Mouse (Mus musculus) limb, embryonic 14.5 days (tissue): ENCODE data around the gene F10. TPM values are rescaled to one million over a fixed set of nuclear protein-coding genes. Genes with fewer than 3 reads are reported as not detected.
A peak's percentile ranks its signal among the peaks of the same experiment; 100 is the strongest.

Experiments used
- ATAC-seq: fragments of 200-750 bp; cut with Nextera tagmentation; 2 replicates; pipeline ENCODE4 v1.8.0; 2017; ENCODE audit warnings: low read depth, moderate number of reproducible peaks, moderate TSS enrichment; ENCODE audit not compliant: low FRiP score
- DNase-seq: peaks from one replicate; pipeline ENCODE4 v3.0.0-alpha.2; 2015; ENCODE audit warnings: low spot score
- H3K27ac ChIP-seq: fragments of 300-500 bp; sonication (generic); replicated peaks from 2 replicates; pipeline ENCODE4 v1.5.1; 2014; ENCODE audit warnings: low read depth, mild to moderate bottlenecking, low read length, moderate library complexity, mixed read lengths
- H3K27me3 ChIP-seq: fragments of 300-500 bp; sonication (generic); 2 replicates; pipeline ENCODE4 v1.6.1; 2014; ENCODE audit warnings: low read length, mixed read lengths; ENCODE audit not compliant: control insufficient read depth, insufficient read depth
- H3K36me3 ChIP-seq: fragments of 300-500 bp; sonication (generic); 2 replicates; pipeline ENCODE4 v1.6.1; 2014; ENCODE audit warnings: mild to moderate bottlenecking, low read length, moderate library complexity, mixed read lengths; ENCODE audit not compliant: control insufficient read depth, insufficient read depth
- H3K4me1 ChIP-seq: fragments of 300-500 bp; sonication (generic); 2 replicates; pipeline ENCODE4 v1.6.1; 2014; ENCODE audit warnings: antibody characterized with exemption, low read length, mixed read lengths; ENCODE audit not compliant: control insufficient read depth, insufficient read depth
- H3K4me2 ChIP-seq: fragments of 300-500 bp; sonication (generic); replicated peaks from 2 replicates; pipeline ENCODE4 v1.6.1; 2014; ENCODE audit warnings: low read depth, mild to moderate bottlenecking, low read length, moderate library complexity; ENCODE audit not compliant: severe bottlenecking
- H3K4me3 ChIP-seq: fragments of 300-500 bp; sonication (generic); replicated peaks from 2 replicates; pipeline ENCODE4 v1.5.1; 2014; ENCODE audit warnings: low read length
- H3K9ac ChIP-seq: fragments of 300-500 bp; sonication (generic); 2 replicates; pipeline ENCODE4 v1.6.1; 2014; ENCODE audit warnings: mild to moderate bottlenecking, low read depth, low read length, moderate library complexity; ENCODE audit not compliant: severe bottlenecking
- H3K9me3 ChIP-seq: fragments of 300-500 bp; sonication (generic); 2 replicates; pipeline ENCODE4 v1.6.1; 2016; ENCODE audit warnings: low read length; ENCODE audit not compliant: control insufficient read depth
- POLR2A ChIP-seq: fragments of 200-500 bp; IDR thresholded peaks from 2 replicates; pipeline ENCODE4 v1.8.0; 2012; ENCODE audit warnings: inconsistent platforms, mild to moderate bottlenecking, moderate library complexity, borderline replicate concordance; ENCODE audit not compliant: insufficient read depth, insufficient read length; ENCODE audit errors: extremely low read depth
- WGBS: fragments of 180-500 bp; shearing (Covaris S2); extraction: QIAGEN DNeasy Blood & Tissue Kit; methylation state at CpG from one replicate; pipeline ENCODE4 v1.1.7; 2014; 5-methylcytosine and 5-hydroxymethylcytosine counted together
- polyA plus RNA-seq, 2 experiments: library from polyadenylated mRNA; depleted of rRNA in 1 of 2; stranded (reverse) in 1 of 2; unstranded in 1 of 2; fragments of >200 nt; fragmentation: Nextera tagmentation in 1 of 2; extraction: Ambion mirVana in 1 of 2; gene quantifications; 2 replicates each; pipeline versions ENCODE4 v1.2.1 to v1.2.3; 2012 to 2014

Gene F10
- polyA plus RNA-seq (2012; rRNA removed) (0.19 and 0.28 TPM in 2 replicates), polyA plus RNA-seq (2014; fragmentation: Nextera tagmentation; extraction: Ambion mirVana) (0.22 and 0.26 TPM in 2 replicates)

GRCm38 (mm10) chr8:13037015-13037414 is at the start of gene F10:
TSS of gene F10 (plus strand) at chr8:13037308.
- no peak for TF ChIP-seq POLR2A
- no peak for DNase-seq
- no peak for ATAC-seq
- no peaks in the 10 kb centered on the region for H3K4me1 ChIP-seq
- H3K9ac ChIP-seq: 0 out of 2 replicates have a peak within 1 kb of the TSS, but pooled peaks have one; percentile 16
- no peaks in the 10 kb centered on the region for H3K36me3 ChIP-seq
- H3K27me3 ChIP-seq: no peaks in the 10 kb centered on the region
- H3K9me3 ChIP-seq: no peaks in the 10 kb centered on the region
- H3K4me3 ChIP-seq: no peak within 1 kb of the TSS
- 63% methylated on average over 7 of the region's 7 CpGs for WGBS
- no peak within 1 kb of the TSS for H3K27ac ChIP-seq
- H3K4me2 ChIP-seq: no peak within 1 kb of the TSS

GRCm38 (mm10) chr8:12987571-12987970 is 49.5 kb upstream of the F10 start:
- Histone ChIP-seq H3K27ac (no peak overlapping the region), H3K4me3 (no peak overlapping the region), H3K9ac (no peak overlapping the region), H3K27me3 (no peaks in the 10 kb centered on the region), H3K9me3 (no peaks in the 10 kb centered on the region), H3K36me3 (peaks cover 7% of the 10 kb centered on the region), H3K4me2 (no peak overlapping the region), H3K4me1 (no peaks in the 10 kb centered on the region)
- no peak for DNase-seq
- no peak for TF ChIP-seq POLR2A
- 82% methylated on average over 8 of the region's 8 CpGs for WGBS
- no peak for ATAC-seq

GRCm38 (mm10) chr8:12988722-12989430 is 48.2 kb upstream of the F10 start:
- Histone ChIP-seq H3K27me3 (no peaks in the 10 kb centered on the region), H3K36me3 (peaks cover 7% of the 10 kb centered on the region), H3K27ac (no peak overlapping the region), H3K4me1 (no peaks in the 10 kb centered on the region), H3K9me3 (no peaks in the 10 kb centered on the region), H3K9ac (no peak overlapping the region), H3K4me2 (no peak overlapping the region), H3K4me3 (no peak overlapping the region)
- DNase-seq (no peak), ATAC-seq (no peak)
- WGBS: 75% methylated on average over 13 of the region's 13 CpGs
- TF ChIP-seq POLR2A: no peak

GRCm38 (mm10) chr8:12991411-12991810 is 45.7 kb upstream of the F10 start:
- WGBS: 73% methylated on average over 10 of the region's 10 CpGs
- Histone ChIP-seq H3K9ac (no peak overlapping the region), H3K27ac (no peak overlapping the region), H3K36me3 (peaks cover 3% of the 10 kb centered on the region; the same call in 1 of the 2 replicates), H3K27me3 (no peaks in the 10 kb centered on the region), H3K4me1 (peaks cover 7% of the 10 kb centered on the region), H3K4me3 (no peak overlapping the region), H3K9me3 (no peaks in the 10 kb centered on the region), H3K4me2 (no peak overlapping the region)
- DNase-seq (peak; percentile 42), ATAC-seq (peak; percentile 48; the same call in 1 of the 2 replicates)
- no peak for TF ChIP-seq POLR2A

- Histone ChIP-seq H3K27me3 (no peaks in the 10 kb centered on the region), H3K27ac (no peak overlapping the region), H3K4me2 (no peak overlapping the region), H3K4me1 (peaks cover 19% of the 10 kb centered on the region), H3K9me3 (no peaks in the 10 kb centered on the region), H3K9ac (no peak overlapping the region), H3K36me3 (peaks cover 19% of the 10 kb centered on the region), H3K4me3 (no peak overlapping the region)
- WGBS: 73% methylated on average over 5 of the region's 5 CpGs
- ATAC-seq: no peak
- TF ChIP-seq POLR2A: no peak
- no peak for DNase-seq
Observed at GRCm38 (mm10) chr8:12994468-12994867, 42.6 kb upstream of the F10 start.
